ENCODE assay signal across 23 mouse cellular contexts in genomic region chr2:62670301-62670700, GRCm38 (mm10). TPM values are rescaled to one million over a fixed set of nuclear protein-coding genes. Genes with fewer than 3 reads are reported as not detected.
DNase-seq lines count a peak whose midpoint lies in the region; ATAC-seq and TF ChIP-seq lines count a peak whose summit lies in the region.
"Had no signal": no experiment of that assay in that cellular context is flagged by ENCODE, and none has a peak within 500 bp of the region (broad histone marks: within the 10 kb centered on the region; RNA-seq: fewer than 3 reads in every experiment).

No protein-coding gene starts in this region.

- H3K4me2 ChIP-seq in kidney, embryonic 15.5 days: no peak overlapping the region
- no peak overlapping the region for H3K4me2 ChIP-seq in CH12.LX (ENCODE audit: insufficient read depth, low read depth, poor library complexity, severe bottlenecking)
- H3K4me2 ChIP-seq: embryonic facial prominence, embryonic 12.5 days; forebrain, embryonic 12.5 days had no signal

- WGBS in kidney, embryonic 15.5 days: 71% methylated on average over 5 of the region's 5 CpGs

- in situ Hi-C loops in CH12.LX (cut with MboI; ENCODE audit: low pct_ligation_motif_present, low pct_unique_long_range_greater_than_20kb, low sequenced_read_pairs) (no loop called here), ES-E14 (cut with MboI; ENCODE audit: low sequenced_read_pairs in 2 of 2, unreplicated experiment in 2 of 2) (no loop called here)

- no peaks in the 10 kb centered on the region for H3K36me3 ChIP-seq in kidney, embryonic 15.5 days
- H3K36me3 ChIP-seq in CH12.LX (replicated peaks in 1 of 2; ENCODE audit: control insufficient read depth in 1 of 2, insufficient read depth in 1 of 2, low read length in 1 of 2) (peaks cover 3 to 4% of the 10 kb centered on the region in 2 experiments), ES-E14 (ENCODE audit: control insufficient read depth, insufficient read depth, low read length, poor library complexity, severe bottlenecking) (no peaks in the 10 kb centered on the region)
- H3K36me3 ChIP-seq: embryonic facial prominence, embryonic 10.5 days; embryonic facial prominence, embryonic 12.5 days; forebrain, embryonic 10.5 days; forebrain, embryonic 12.5 days had no signal

- dilution Hi-C loops in CH12.LX (cut with MboI; ENCODE audit: extremely low pct_ligation_motif_present, extremely low pct_unique_long_range_greater_than_20kb, low sequenced_read_pairs): no loop called here

- intact Hi-C loops in gastrocnemius, postnatal 36 days (cut with DNase I): no loop called here
- intact Hi-C loops in left cerebral cortex, postnatal 36 days (cut with DNase I): no loop called here

- no peak overlapping the region for H3K4me3 ChIP-seq in kidney, embryonic 15.5 days (replicated peaks)
- H3K4me3 ChIP-seq in CH12.LX (replicated peaks in 1 of 3; ENCODE audit: low read depth in 2 of 3, low read length in 2 of 3, poor library complexity in 1 of 3) (no peak overlapping the region), ES-E14 (ENCODE audit: insufficient read depth in 1 of 2, low read depth in 1 of 2, low read length in 2 of 2, poor library complexity in 1 of 2, severe bottlenecking in 1 of 2) (no peak overlapping the region)
- H3K4me3 ChIP-seq: embryonic facial prominence, embryonic 10.5 days; embryonic facial prominence, embryonic 12.5 days; forebrain, embryonic 10.5 days; forebrain, embryonic 12.5 days had no signal

- H3K4me1 ChIP-seq in kidney, embryonic 15.5 days: no peaks in the 10 kb centered on the region
- H3K4me1 ChIP-seq in CH12.LX (ENCODE audit: control insufficient read depth in 1 of 2, insufficient read depth in 2 of 2) (peaks cover 0 to 4% of the 10 kb centered on the region in 2 experiments; a peak in 1 of 4 replicates), ES-E14 (ENCODE audit: control insufficient read depth in 2 of 2, insufficient read depth in 2 of 2, low read length in 2 of 2, poor library complexity in 1 of 2) (peaks cover 0 to 2% of the 10 kb centered on the region in 2 experiments; a peak in 1 of 4 replicates)
- H3K4me1 ChIP-seq: embryonic facial prominence, embryonic 10.5 days; embryonic facial prominence, embryonic 12.5 days; forebrain, embryonic 10.5 days; forebrain, embryonic 12.5 days had no signal

- no peak for TF ChIP-seq EP300 in CH12.LX (IDR thresholded peaks at IDR 0.05; ENCODE audit: low read length)

- no peak for TF ChIP-seq RAD21 in CH12.LX (IDR thresholded peaks at IDR 0.05; ENCODE audit: low read depth, low read length)

- H3K9ac ChIP-seq in kidney, embryonic 15.5 days: no peak overlapping the region
- H3K9ac ChIP-seq in CH12.LX (ENCODE audit: insufficient read depth, low read depth) (no peak overlapping the region), ES-E14 (ENCODE audit: insufficient read depth, low read depth, low read length, poor library complexity, severe bottlenecking) (no peak overlapping the region)
- H3K9ac ChIP-seq: embryonic facial prominence, embryonic 12.5 days; forebrain, embryonic 12.5 days had no signal

- no peak for DNase-seq in kidney, postnatal 4 days
- DNase-seq in CH12.LX (ENCODE audit: extremely low read depth) (no peak), ES-E14 (ENCODE audit: low read depth, low spot score) (no peak)
- DNase-seq in c-Kit-positive CD71-positive TER-119-positive erythroid progenitor cells, embryonic 14.5 days (ENCODE audit: low spot score): peak; percentile 5
- no peak for DNase-seq in left cerebral cortex, adult 9 months (ENCODE audit: low spot score in 2 of 2)
- no peak for DNase-seq in gastrocnemius, postnatal 36 days
- DNase-seq in left cerebral cortex, postnatal 36 days (ENCODE audit: low spot score in 2 of 2): no peak
- DNase-seq: adrenal gland, adult 8-10 months; adrenal gland, postnatal 25 days; cerebellum, adult 11-12 months; cerebellum, adult 2 months; cerebellum, adult 9-10 months; cerebellum, postnatal 10 days; cerebellum, postnatal 25 days had no signal

- no peak for TF ChIP-seq POLR2A in CH12.LX (IDR thresholded peaks at IDR 0.05; ENCODE audit: low read depth, low read length)

- no peaks in the 10 kb centered on the region for H3K9me3 ChIP-seq in kidney, embryonic 15.5 days (replicated peaks)
- H3K9me3 ChIP-seq in CH12.LX (replicated peaks; ENCODE audit: low read length): no peaks in the 10 kb centered on the region
- H3K9me3 ChIP-seq in ES-E14 (ENCODE audit: control insufficient read depth, insufficient read depth, low read depth, low read length): no peaks in the 10 kb centered on the region
- H3K9me3 ChIP-seq: embryonic facial prominence, embryonic 10.5 days; embryonic facial prominence, embryonic 12.5 days; forebrain, embryonic 10.5 days; forebrain, embryonic 12.5 days had no signal

- ATAC-seq in kidney, embryonic 15.5 days (replicated peaks; ENCODE audit: low FRiP score): no peak; the same call in 1 of the 2 replicates
- ATAC-seq: activated CD4-positive, CD25-positive, alpha-beta regulatory T cell, adult 4 months; forebrain, embryonic 14.5 days; forebrain, embryonic 16.5 days had no signal

- peak overlapping the region; percentile 29; the same call in 1 of the 2 replicates for H3K27ac ChIP-seq in kidney, embryonic 15.5 days
- no peak overlapping the region for H3K27ac ChIP-seq in CH12.LX (ENCODE audit: insufficient read depth, low read depth)
- H3K27ac ChIP-seq in ES-E14 (ENCODE audit: insufficient read depth, low read depth, low read length, poor library complexity, severe bottlenecking): no peak overlapping the region
- H3K27ac ChIP-seq: embryonic facial prominence, embryonic 10.5 days; embryonic facial prominence, embryonic 12.5 days; forebrain, embryonic 10.5 days; forebrain, embryonic 12.5 days had no signal

- no peaks in the 10 kb centered on the region for H3K79me2 ChIP-seq in CH12.LX (replicated peaks; ENCODE audit: control insufficient read depth, extremely low read depth, insufficient read depth, poor library complexity, severe bottlenecking)

- no peaks in the 10 kb centered on the region for H3K27me3 ChIP-seq in kidney, embryonic 15.5 days
- H3K27me3 ChIP-seq in CH12.LX (replicated peaks): no peaks in the 10 kb centered on the region
- H3K27me3 ChIP-seq: embryonic facial prominence, embryonic 12.5 days; forebrain, embryonic 12.5 days; Patski had no signal

- TF ChIP-seq CTCF in CH12.LX (conservative IDR thresholded peaks at IDR 0.05 in 1 of 2, IDR thresholded peaks at IDR 0.05 in 1 of 2; ENCODE audit: low read depth in 2 of 2, low read length in 2 of 2): no peak

TF ChIP-seq in CH12.LX, 34 proteins besides CTCF, POLR2A, EP300 and RAD21:
- TF ChIP-seq MAFK (IDR thresholded peaks at IDR 0.05; ENCODE audit: insufficient replicate concordance, low read length) (peak; percentile 67; the same call in 1 of the 2 replicates), JUND (conservative IDR thresholded peaks at IDR 0.05; ENCODE audit: low read depth, low read length) (no peak)

TF ChIP-seq in ES-E14, 5 proteins besides CTCF, POLR2A, EP300 and RAD21:
- TF ChIP-seq MAFK (IDR thresholded peaks at IDR 0.05; ENCODE audit: insufficient read depth, low read depth, low read length) (peak; percentile 71), ZNF384 (IDR thresholded peaks at IDR 0.05; ENCODE audit: low read depth, low read length) (no peak)
TF ChIP-seq in ES-E14: peak in this region for 1.

RNA-seq across cellular contexts. Expression of gene Gca, which starts 6.2 kb away (rescaled TPM):
- polyA plus RNA-seq in kidney, embryonic 15.5 days (2015; fragmentation: Nextera tagmentation; extraction: Ambion mirVana): 15.2 and 17.3 TPM in 2 replicates
- 4.7 and 5.2 TPM in 2 replicates for total RNA-seq in CH12.LX (2012; rRNA removed)
- total RNA-seq in CH12.LX (2014; rRNA removed): 1.7 and 4.2 TPM in 2 replicates
- 10.1 and 10.9 TPM in 2 replicates for polyA plus RNA-seq in CH12.LX (2012; ENCODE audit: insufficient read length, low read depth)
- total RNA-seq in ES-E14 (2012; rRNA removed): 11.5 and 11.8 TPM in 2 replicates
- 1 to 10 TPM; 2.4 to 3.4 TPM for total RNA-seq in gastrocnemius, postnatal 36 days (2021)
- 10 to 100 TPM; 15.5 to 24.5 TPM for total RNA-seq in left cerebral cortex, postnatal 36 days (2021)

RNA-seq across cellular contexts. Expression of gene Ifih1, which starts 24.2 kb away (rescaled TPM):
- 2.7 and 3.1 TPM in 2 replicates for polyA plus RNA-seq in kidney, embryonic 15.5 days (2015; fragmentation: Nextera tagmentation; extraction: Ambion mirVana)
- 1.6 and 2.0 TPM in 2 replicates for total RNA-seq in CH12.LX (2012; rRNA removed)
- 2.2 and 2.5 TPM in 2 replicates for total RNA-seq in CH12.LX (2014; rRNA removed)
- 3.6 and 4.5 TPM in 2 replicates for polyA plus RNA-seq in CH12.LX (2012; ENCODE audit: insufficient read length, low read depth)
- 0.11 and 0.13 TPM in 2 replicates for total RNA-seq in ES-E14 (2012; rRNA removed)
- total RNA-seq in gastrocnemius, postnatal 36 days (2021): 1 to 10 TPM; 2.6 to 3.3 TPM
- 1 to 10 TPM; 3.2 to 3.5 TPM for total RNA-seq in left cerebral cortex, postnatal 36 days (2021)
